Mouse (Mus musculus): ENCODE data around the gene Spag6. TPM values are rescaled to one million over a fixed set of nuclear protein-coding genes. Genes with fewer than 3 reads are reported as not detected.

Spag6 gene
- total and polyA plus RNA-seq, 2 experiments from 2014 or later, result 0.10 TPM; not detected in 1

DNA sequence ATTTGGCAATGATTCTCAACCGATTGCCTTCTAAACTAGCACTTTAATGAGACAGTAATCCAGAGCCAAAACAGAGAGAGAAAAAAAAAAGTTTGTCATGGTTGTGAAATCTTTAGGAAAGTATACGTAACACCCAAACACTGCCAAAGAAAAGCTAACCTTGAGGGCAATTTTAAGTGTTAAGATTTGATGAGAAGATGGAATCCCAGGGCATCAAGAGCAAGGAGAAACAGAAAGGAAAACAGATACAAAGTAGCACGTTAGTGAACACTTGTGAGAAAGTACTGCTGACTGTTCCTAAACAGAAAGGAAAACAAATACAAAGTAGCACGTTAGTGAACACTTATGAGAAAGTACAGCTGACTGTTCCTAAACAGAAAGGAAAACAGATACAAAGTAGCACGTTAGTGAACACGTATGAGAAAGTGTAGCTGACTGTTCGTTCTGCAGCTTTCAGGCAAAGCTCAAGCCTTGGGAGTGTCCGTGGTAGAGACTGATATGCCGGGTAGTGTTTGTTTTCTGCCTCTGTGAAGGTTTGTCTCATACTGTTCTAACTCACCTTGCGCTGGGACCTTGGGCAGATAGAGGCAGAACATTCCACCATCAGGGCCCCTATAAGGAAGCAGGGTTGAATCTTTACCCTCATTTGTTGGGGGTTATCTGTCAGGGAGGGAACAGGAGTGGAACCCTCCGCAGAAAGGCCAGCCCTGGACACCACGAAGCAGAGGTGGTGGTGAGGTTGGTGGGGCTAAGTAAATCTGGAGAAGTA, 71.8 kb downstream of the Spag6 start:
- Histone ChIP-seq H3K9me3 (replicated peaks; ENCODE audit: control insufficient read depth, low read length) (no peaks in the 10 kb centered on the region), H3K27me3 (ENCODE audit: control insufficient read depth, insufficient read depth, low read length) (no peaks in the 10 kb centered on the region), H3K4me3 (ENCODE audit: low read depth, low read length) (peak overlapping the region; percentile 79), H3K4me1 (ENCODE audit: control insufficient read depth, insufficient read depth) (no peaks in the 10 kb centered on the region), H3K4me2 (ENCODE audit: low read depth, low read length) (peak overlapping the region; percentile 74), H3K36me3 (replicated peaks; ENCODE audit: control insufficient read depth, insufficient read depth, low read length) (no peaks in the 10 kb centered on the region), H3K9ac (replicated peaks; ENCODE audit: low read depth, low read length) (peak overlapping the region; percentile 87), H3K27ac (ENCODE audit: low read depth) (peak overlapping the region; percentile 100)
- peak; percentile 68 for ATAC-seq (ENCODE audit: insufficient read depth, low read depth)
- peak; percentile 65 for DNase-seq (ENCODE audit: low spot score)
- 12% methylated on average over 12 of the region's 12 CpGs for WGBS
- TF ChIP-seq EP300 (IDR thresholded peaks at IDR 0.05; ENCODE audit: low read depth) (no peak), CTCF (IDR thresholded peaks at IDR 0.05; ENCODE audit: low read depth) (no peak)

- Histone ChIP-seq H3K36me3 (replicated peaks; ENCODE audit: control insufficient read depth, insufficient read depth, low read length) (no peaks in the 10 kb centered on the region), H3K4me2 (ENCODE audit: low read depth, low read length) (peak overlapping the region; percentile 74), H3K27ac (ENCODE audit: low read depth) (peak overlapping the region; percentile 100), H3K4me1 (ENCODE audit: control insufficient read depth, insufficient read depth) (no peaks in the 10 kb centered on the region), H3K9me3 (replicated peaks; ENCODE audit: control insufficient read depth, low read length) (no peaks in the 10 kb centered on the region), H3K4me3 (ENCODE audit: low read depth, low read length) (peak overlapping the region; percentile 79), H3K9ac (replicated peaks; ENCODE audit: low read depth, low read length) (peak overlapping the region; percentile 87), H3K27me3 (ENCODE audit: control insufficient read depth, insufficient read depth, low read length) (no peaks in the 10 kb centered on the region)
- WGBS, result 25% methylated on average over 4 of the region's 4 CpGs
- TF ChIP-seq CTCF (IDR thresholded peaks at IDR 0.05; ENCODE audit: low read depth), result no peak
- TF ChIP-seq EP300 (IDR thresholded peaks at IDR 0.05; ENCODE audit: low read depth), result no peak
- ATAC-seq (ENCODE audit: insufficient read depth, low read depth), result 0 out of 2 replicates have a peak, but pooled peaks have one; percentile 4
- DNase-seq (ENCODE audit: low spot score), result peak; percentile 30
Measured at GRCm38 (mm10) chr2:18766441-18766820, 72.6 kb downstream of the Spag6 start.

DNA sequence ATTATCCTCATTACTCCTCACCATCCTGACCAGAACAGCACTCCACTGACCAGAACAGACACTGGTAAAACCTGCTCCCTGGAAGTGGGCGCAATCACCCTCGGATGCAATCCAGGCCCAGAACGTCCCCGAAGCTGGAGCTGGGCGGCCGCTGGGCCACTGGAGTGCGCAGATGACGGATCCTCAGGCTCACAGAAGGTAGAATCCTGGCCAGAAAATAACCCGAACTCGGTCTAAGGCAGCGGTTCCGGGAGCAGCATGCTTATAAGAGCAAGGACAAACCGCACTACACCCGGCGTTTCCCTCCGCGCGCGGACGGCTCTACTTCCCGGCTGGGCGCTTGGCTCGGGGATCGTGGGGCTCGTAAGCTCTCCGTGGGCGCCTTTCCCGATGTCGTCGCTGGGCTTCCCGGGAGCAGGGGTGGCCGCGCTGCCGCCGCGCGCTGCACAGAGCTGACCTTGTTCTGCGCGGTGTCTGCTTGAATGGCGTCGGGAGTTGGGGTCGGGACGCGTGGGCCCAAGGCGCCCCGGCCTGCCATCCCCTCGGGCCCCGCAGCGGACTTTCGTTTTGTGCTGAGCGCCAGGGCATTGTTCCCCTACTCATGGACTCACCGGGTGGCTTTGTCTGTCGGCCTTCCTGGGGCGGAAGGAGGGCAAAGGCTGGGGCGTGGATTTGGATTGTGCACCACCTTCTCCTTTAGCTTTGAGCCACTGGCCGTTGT, 73.1 kb downstream of the Spag6 start:
- peak overlapping the region; percentile 100 for H3K27ac ChIP-seq (ENCODE audit: low read depth)
- H3K27me3 ChIP-seq (ENCODE audit: control insufficient read depth, insufficient read depth, low read length), result no peaks in the 10 kb centered on the region
- H3K9ac ChIP-seq (replicated peaks; ENCODE audit: low read depth, low read length), result peak overlapping the region; percentile 87
- peak; percentile 86 for ATAC-seq (ENCODE audit: insufficient read depth, low read depth)
- under 1% methylated on average over 55 of the region's 56 CpGs for WGBS
- H3K4me1 ChIP-seq (ENCODE audit: control insufficient read depth, insufficient read depth), result no peaks in the 10 kb centered on the region
- DNase-seq (ENCODE audit: low spot score), result peak; percentile 88
- peak; percentile 74 for TF ChIP-seq EP300 (IDR thresholded peaks at IDR 0.05; ENCODE audit: low read depth)
- no peak for TF ChIP-seq CTCF (IDR thresholded peaks at IDR 0.05; ENCODE audit: low read depth)
- H3K4me2 ChIP-seq (ENCODE audit: low read depth, low read length), result peak overlapping the region; percentile 74
- peak overlapping the region; percentile 79 for H3K4me3 ChIP-seq (ENCODE audit: low read depth, low read length)
- H3K36me3 ChIP-seq (replicated peaks; ENCODE audit: control insufficient read depth, insufficient read depth, low read length), result no peaks in the 10 kb centered on the region
- no peaks in the 10 kb centered on the region for H3K9me3 ChIP-seq (replicated peaks; ENCODE audit: control insufficient read depth, low read length)

DNA sequence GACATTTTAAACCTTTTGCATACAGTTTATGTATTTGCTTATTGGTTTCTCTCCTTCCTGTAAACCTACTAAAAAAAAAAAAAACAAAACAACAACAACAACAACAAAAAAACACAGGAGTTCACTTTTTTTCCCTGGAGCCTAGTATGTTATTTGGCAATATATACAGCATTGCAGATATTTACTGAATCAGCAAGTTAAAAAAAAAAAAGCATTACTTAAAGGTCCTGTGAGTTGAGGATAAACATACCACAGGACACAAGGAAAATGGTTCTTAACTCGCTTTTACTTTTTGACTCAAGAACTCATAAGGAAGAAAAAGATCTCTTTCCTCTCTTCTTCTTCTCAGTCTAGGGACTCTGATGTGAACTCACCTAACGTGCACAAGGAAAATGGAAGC, 74.6 kb downstream of the Spag6 start:
- H3K4me2 ChIP-seq (ENCODE audit: low read depth, low read length), result no peak overlapping the region
- 91% methylated on average over 2 of the region's 2 CpGs for WGBS
- H3K9me3 ChIP-seq (replicated peaks; ENCODE audit: control insufficient read depth, low read length), result no peaks in the 10 kb centered on the region
- no peak overlapping the region for H3K9ac ChIP-seq (replicated peaks; ENCODE audit: low read depth, low read length)
- TF ChIP-seq CTCF (IDR thresholded peaks at IDR 0.05; ENCODE audit: low read depth) (no peak), EP300 (IDR thresholded peaks at IDR 0.05; ENCODE audit: low read depth) (no peak)
- H3K27me3 ChIP-seq (ENCODE audit: control insufficient read depth, insufficient read depth, low read length), result no peaks in the 10 kb centered on the region
- no peak overlapping the region for H3K4me3 ChIP-seq (ENCODE audit: low read depth, low read length)
- DNase-seq (ENCODE audit: low spot score), result no peak
- no peaks in the 10 kb centered on the region for H3K4me1 ChIP-seq (ENCODE audit: control insufficient read depth, insufficient read depth)
- H3K36me3 ChIP-seq (replicated peaks; ENCODE audit: control insufficient read depth, insufficient read depth, low read length), result no peaks in the 10 kb centered on the region
- no peak overlapping the region for H3K27ac ChIP-seq (ENCODE audit: low read depth)
- no peak for ATAC-seq (ENCODE audit: insufficient read depth, low read depth)

DNA sequence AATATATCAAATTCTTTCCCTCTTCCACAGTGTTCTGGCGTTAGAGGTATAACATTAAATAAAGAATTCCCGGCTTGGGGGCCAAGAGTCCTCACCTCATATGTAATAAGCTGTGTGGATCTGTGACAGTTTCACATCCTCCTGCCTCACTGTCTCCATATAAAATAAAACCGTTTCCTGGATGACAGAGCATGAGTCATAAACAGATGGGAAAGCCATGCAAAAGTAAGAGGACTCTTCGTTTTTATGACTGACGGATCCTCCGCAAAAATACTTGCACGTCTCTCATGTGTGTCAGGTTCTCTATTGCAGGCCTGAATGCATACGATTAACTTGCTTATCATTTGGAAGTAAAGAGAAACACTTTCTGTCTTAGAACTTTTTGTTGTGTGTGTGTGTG, 78.6 kb downstream of the Spag6 start:
- peaks cover 3% of the 10 kb centered on the region; the same call in 1 of the 2 replicates for H3K4me1 ChIP-seq (ENCODE audit: control insufficient read depth, insufficient read depth)
- no peak overlapping the region for H3K4me2 ChIP-seq (ENCODE audit: low read depth, low read length)
- ATAC-seq (ENCODE audit: insufficient read depth, low read depth) (no peak), DNase-seq (ENCODE audit: low spot score) (no peak)
- TF ChIP-seq EP300 (IDR thresholded peaks at IDR 0.05; ENCODE audit: low read depth), result no peak
- no peak for TF ChIP-seq CTCF (IDR thresholded peaks at IDR 0.05; ENCODE audit: low read depth)
- no peak overlapping the region for H3K27ac ChIP-seq (ENCODE audit: low read depth)
- H3K27me3 ChIP-seq (ENCODE audit: control insufficient read depth, insufficient read depth, low read length), result no peaks in the 10 kb centered on the region
- H3K36me3 ChIP-seq (replicated peaks; ENCODE audit: control insufficient read depth, insufficient read depth, low read length), result no peaks in the 10 kb centered on the region
- H3K9me3 ChIP-seq (replicated peaks; ENCODE audit: control insufficient read depth, low read length), result no peaks in the 10 kb centered on the region
- WGBS, result 74% methylated on average over 8 of the region's 8 CpGs
- H3K9ac ChIP-seq (replicated peaks; ENCODE audit: low read depth, low read length), result no peak overlapping the region
- H3K4me3 ChIP-seq (ENCODE audit: low read depth, low read length), result no peak overlapping the region
